Mouse (Mus musculus) neural tube, embryonic 15.5 days (tissue): ENCODE data around the gene C9. TPM values are rescaled to one million over a fixed set of nuclear protein-coding genes. Genes with fewer than 3 reads are reported as not detected.

Experiments
- ATAC-seq: fragments of 200-750 bp; cut with Nextera tagmentation; 2 replicates; pipeline ENCODE4 v1.8.0; 2017; ENCODE audit warnings: mild to moderate bottlenecking, moderate TSS enrichment, moderate library complexity; ENCODE audit not compliant: low FRiP score
- H3K27ac ChIP-seq: fragments of 300-500 bp; sonication (generic); replicated peaks from 2 replicates; pipeline ENCODE4 v1.5.1; 2015; ENCODE audit warnings: mild to moderate bottlenecking, inconsistent platforms
- H3K27me3 ChIP-seq: fragments of 300-500 bp; sonication (generic); replicated peaks from 2 replicates; pipeline ENCODE4 v1.6.1; 2015; ENCODE audit warnings: inconsistent platforms
- H3K36me3 ChIP-seq: fragments of 300-500 bp; sonication (generic); 2 replicates; pipeline ENCODE4 v1.6.1; 2015; ENCODE audit warnings: inconsistent platforms
- H3K4me1 ChIP-seq: fragments of 300-500 bp; sonication (generic); 2 replicates; pipeline ENCODE4 v1.6.1; 2015; ENCODE audit warnings: inconsistent platforms
- H3K4me2 ChIP-seq: fragments of 300-500 bp; sonication (generic); 2 replicates; pipeline ENCODE4 v1.6.1; 2015; ENCODE audit warnings: inconsistent platforms, mild to moderate bottlenecking, moderate library complexity
- H3K4me3 ChIP-seq: fragments of 300-500 bp; sonication (generic); replicated peaks from 2 replicates; pipeline ENCODE4 v1.5.1; 2015; ENCODE audit warnings: mild to moderate bottlenecking, inconsistent platforms
- H3K9ac ChIP-seq: fragments of 300-500 bp; sonication (generic); replicated peaks from 2 replicates; pipeline ENCODE4 v1.6.1; 2015; ENCODE audit warnings: mild to moderate bottlenecking, inconsistent platforms
- H3K9me3 ChIP-seq: fragments of 300-500 bp; sonication (generic); replicated peaks from 2 replicates; pipeline ENCODE4 v1.6.1; 2016; ENCODE audit warnings: inconsistent platforms
- WGBS: fragments of 180-500 bp; shearing (Covaris S2); methylation state at CpG from one replicate; pipeline ENCODE4 v1.1.7; 2015; ENCODE audit warnings: mixed read lengths; 5-methylcytosine and 5-hydroxymethylcytosine counted together
- polyA plus RNA-seq: library from polyadenylated mRNA; unstranded; fragments of >200 nt; fragmentation: Nextera tagmentation; extraction: Ambion mirVana; gene quantifications from 2 replicates; pipeline ENCODE4 v1.2.1, GENCODE M21; 2015

C9 gene
- 1.5 TPM in 1 of 2 replicates, not detected in the other for polyA plus RNA-seq

DNA sequence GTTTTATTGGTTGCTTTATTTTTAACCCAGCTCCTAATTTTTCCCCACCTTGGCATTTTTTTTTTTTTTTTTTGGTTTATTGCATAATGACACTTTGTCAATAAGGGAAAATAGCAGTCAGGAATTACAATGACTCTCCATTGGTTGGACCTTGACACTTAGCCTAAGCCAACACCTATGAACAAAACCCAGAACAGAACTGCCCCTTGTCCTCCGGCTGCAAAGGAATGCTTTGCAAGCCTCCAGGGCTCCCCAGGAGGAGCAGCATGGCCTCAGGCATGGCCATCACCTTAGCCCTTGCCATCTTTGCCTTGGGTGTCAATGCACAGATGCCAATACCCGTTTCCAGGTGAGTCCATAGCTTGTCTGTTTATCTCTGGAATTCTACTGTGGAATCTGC is at the start of gene C9:
TSS of gene C9 (plus strand) at position 193 of the 400 bp plus-strand sequence.
- Histone ChIP-seq H3K36me3 (no peaks in the 10 kb centered on the region), H3K4me2 (no peak within 1 kb of the TSS), H3K27ac (no peak within 1 kb of the TSS), H3K9me3 (no peaks in the 10 kb centered on the region), H3K27me3 (no peaks in the 10 kb centered on the region), H3K4me3 (no peak within 1 kb of the TSS), H3K9ac (no peak within 1 kb of the TSS), H3K4me1 (peaks cover 4% of the 10 kb centered on the region; the same call in 1 of the 2 replicates)
- WGBS = 85% methylated on average over 2 of the region's 2 CpGs
- no peak for ATAC-seq

- H3K36me3 ChIP-seq = no peaks in the 10 kb centered on the region
- H3K9ac ChIP-seq = no peak overlapping the region
- H3K27me3 ChIP-seq = no peaks in the 10 kb centered on the region
- no peaks in the 10 kb centered on the region for H3K9me3 ChIP-seq
- no peak for ATAC-seq
- H3K4me1 ChIP-seq = no peaks in the 10 kb centered on the region
- no peak overlapping the region for H3K4me3 ChIP-seq
- no peak overlapping the region for H3K4me2 ChIP-seq
- 95% methylated on average over 4 of the region's 4 CpGs for WGBS
- no peak overlapping the region for H3K27ac ChIP-seq
Observed at GRCm38 (mm10) chr15:6398211-6398610, 46.9 kb upstream of the C9 start.

- no peaks in the 10 kb centered on the region for H3K36me3 ChIP-seq
- H3K4me1 ChIP-seq = no peaks in the 10 kb centered on the region
- no peak for ATAC-seq
- no peak overlapping the region for H3K4me2 ChIP-seq
- H3K27me3 ChIP-seq = no peaks in the 10 kb centered on the region
- WGBS = 89% methylated on average over 6 of the region's 6 CpGs
- H3K27ac ChIP-seq = no peak overlapping the region
- no peaks in the 10 kb centered on the region for H3K9me3 ChIP-seq
- H3K4me3 ChIP-seq = no peak overlapping the region
- H3K9ac ChIP-seq = no peak overlapping the region
Observed at GRCm38 (mm10) chr15:6398881-6399280, 46.2 kb upstream of the C9 start.

- no peaks in the 10 kb centered on the region for H3K4me1 ChIP-seq
- H3K27ac ChIP-seq = no peak overlapping the region
- no peak overlapping the region for H3K4me2 ChIP-seq
- H3K4me3 ChIP-seq = no peak overlapping the region
- ATAC-seq = no peak
- no peaks in the 10 kb centered on the region for H3K36me3 ChIP-seq
- no peaks in the 10 kb centered on the region for H3K27me3 ChIP-seq
- H3K9ac ChIP-seq = no peak overlapping the region
- WGBS = 87% methylated on average over 8 of the region's 8 CpGs
- no peaks in the 10 kb centered on the region for H3K9me3 ChIP-seq
Observed at GRCm38 (mm10) chr15:6400115-6400514, 45.0 kb upstream of the C9 start.

GRCm38 (mm10) chr15:6402433-6402832 is 42.7 kb upstream of the C9 start:
- H3K36me3 ChIP-seq = no peaks in the 10 kb centered on the region
- H3K9me3 ChIP-seq = no peaks in the 10 kb centered on the region
- H3K4me1 ChIP-seq = no peaks in the 10 kb centered on the region
- no peak overlapping the region for H3K4me3 ChIP-seq
- H3K4me2 ChIP-seq = no peak overlapping the region
- H3K27me3 ChIP-seq = no peaks in the 10 kb centered on the region
- H3K27ac ChIP-seq = no peak overlapping the region
- ATAC-seq = 0 out of 2 replicates have a peak, but pooled peaks have one; percentile 28
- 69% methylated on average over 2 of the region's 2 CpGs for WGBS
- H3K9ac ChIP-seq = no peak overlapping the region

DNA sequence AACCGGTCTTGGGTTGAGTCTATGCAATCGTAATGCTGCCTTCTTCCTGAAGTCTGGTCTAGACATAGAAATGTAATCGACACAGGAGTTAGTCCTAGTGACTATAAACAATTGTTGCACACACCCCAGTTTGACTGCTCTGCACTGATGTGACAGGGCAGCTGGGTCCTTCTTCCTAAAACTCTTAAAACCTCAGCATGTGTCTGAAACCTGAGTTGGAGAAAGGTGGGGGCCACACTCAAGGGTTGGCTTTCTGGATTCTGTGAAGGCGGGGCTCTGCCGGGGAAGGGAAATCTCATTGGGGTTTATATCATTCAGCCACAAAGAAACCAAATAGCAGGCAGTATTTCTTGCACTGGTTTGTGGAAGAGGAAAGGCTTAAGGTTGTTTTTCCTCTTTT is 41.0 kb upstream of the C9 start:
- Histone ChIP-seq H3K4me2 (no peak overlapping the region), H3K9ac (no peak overlapping the region)
- WGBS = 83% methylated on average over 5 of the region's 5 CpGs

DNA sequence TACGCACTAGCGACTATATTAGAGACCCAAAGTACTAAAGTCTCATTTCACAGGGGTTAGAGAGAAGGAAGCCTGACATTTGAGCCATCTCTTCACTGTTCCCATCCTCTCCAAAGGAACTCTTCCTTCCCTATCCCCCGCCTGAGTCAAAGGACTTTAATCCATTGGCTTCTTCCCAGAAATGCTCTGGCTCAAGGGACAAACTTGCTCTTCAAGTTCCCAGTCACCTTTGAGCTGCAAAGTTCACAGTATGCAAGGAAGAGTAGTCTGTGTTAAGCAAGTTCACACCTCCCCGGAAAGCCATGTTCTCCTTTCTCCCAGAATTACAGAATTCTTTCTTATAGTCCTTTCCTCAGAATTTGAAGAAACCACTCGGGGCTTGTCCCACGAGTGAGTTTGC is 38.4 kb upstream of the C9 start:
- 91% methylated on average over 6 of the region's 6 CpGs for WGBS
- no peaks in the 10 kb centered on the region for H3K9me3 ChIP-seq
- no peaks in the 10 kb centered on the region for H3K27me3 ChIP-seq
- no peak overlapping the region for H3K4me3 ChIP-seq
- no peaks in the 10 kb centered on the region for H3K36me3 ChIP-seq
- H3K27ac ChIP-seq = no peak overlapping the region
- no peak overlapping the region for H3K9ac ChIP-seq
- no peak for ATAC-seq
- no peaks in the 10 kb centered on the region for H3K4me1 ChIP-seq
- no peak overlapping the region for H3K4me2 ChIP-seq

More for the DNA sequence above, 41.0 kb upstream of the C9 start:
- no peaks in the 10 kb centered on the region for H3K9me3 ChIP-seq
- no peaks in the 10 kb centered on the region for H3K4me1 ChIP-seq
- no peaks in the 10 kb centered on the region for H3K27me3 ChIP-seq
- no peak overlapping the region for H3K27ac ChIP-seq
- no peaks in the 10 kb centered on the region for H3K36me3 ChIP-seq
- ATAC-seq = no peak
- H3K4me3 ChIP-seq = no peak overlapping the region

DNA sequence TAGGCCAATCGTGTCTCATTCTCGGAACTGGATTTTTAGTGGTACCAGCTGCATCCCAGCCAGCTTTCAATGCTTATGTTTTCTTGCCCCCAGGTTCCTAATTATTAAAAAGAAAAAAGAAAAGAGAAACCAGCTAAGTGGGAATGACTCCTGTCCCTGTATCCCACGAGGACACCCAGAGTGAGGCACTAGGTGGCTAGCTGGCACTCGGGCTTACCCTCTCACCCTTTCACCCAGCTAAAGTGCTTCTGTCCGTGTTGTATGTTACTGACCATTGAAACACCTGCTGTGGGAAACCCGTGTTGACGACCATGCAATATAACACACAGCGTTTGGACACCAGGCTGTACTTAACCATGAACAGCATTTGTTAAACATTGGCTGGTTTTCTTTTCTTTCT is 36.1 kb upstream of the C9 start:
- Histone ChIP-seq H3K9ac (no peak overlapping the region), H3K27me3 (no peaks in the 10 kb centered on the region), H3K4me1 (no peaks in the 10 kb centered on the region), H3K4me3 (no peak overlapping the region), H3K9me3 (no peaks in the 10 kb centered on the region), H3K36me3 (no peaks in the 10 kb centered on the region), H3K27ac (no peak overlapping the region), H3K4me2 (no peak overlapping the region)
- ATAC-seq = no peak
- WGBS = 82% methylated on average over 8 of the region's 8 CpGs

DNA sequence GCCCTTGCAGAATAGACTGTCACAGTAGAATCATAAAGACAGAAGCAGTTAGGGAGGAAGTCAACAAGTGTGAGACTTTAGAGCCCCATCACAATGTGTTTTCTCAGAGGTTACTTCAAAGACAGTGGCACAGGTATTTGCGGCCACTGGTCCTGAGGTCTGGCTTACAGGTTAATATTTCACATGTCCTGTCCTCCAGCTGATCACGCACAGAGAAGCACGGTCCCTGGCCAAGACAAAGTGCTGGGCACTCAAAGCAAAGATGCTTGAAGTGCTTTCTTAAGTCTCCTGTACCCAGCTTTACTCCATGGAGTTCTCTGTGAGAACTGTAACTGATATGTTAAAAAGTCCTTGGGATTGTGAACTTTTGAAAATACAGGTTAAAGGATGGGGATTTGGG is 35.0 kb upstream of the C9 start:
- WGBS = 93% methylated on average over 3 of the region's 3 CpGs

GRCm38 (mm10) chr15:6411334-6411733 is 33.8 kb upstream of the C9 start:
- Histone ChIP-seq H3K36me3 (no peaks in the 10 kb centered on the region), H3K9ac (no peak overlapping the region), H3K4me1 (no peaks in the 10 kb centered on the region), H3K9me3 (no peaks in the 10 kb centered on the region), H3K27ac (no peak overlapping the region), H3K4me2 (no peak overlapping the region), H3K27me3 (no peaks in the 10 kb centered on the region), H3K4me3 (no peak overlapping the region)
- no peak for ATAC-seq
- WGBS = 91% methylated on average over 6 of the region's 6 CpGs

More for the DNA sequence above, 35.0 kb upstream of the C9 start:
- Histone ChIP-seq H3K9ac (no peak overlapping the region), H3K36me3 (no peaks in the 10 kb centered on the region), H3K27me3 (no peaks in the 10 kb centered on the region), H3K4me1 (no peaks in the 10 kb centered on the region), H3K4me3 (no peak overlapping the region), H3K9me3 (no peaks in the 10 kb centered on the region), H3K27ac (no peak overlapping the region), H3K4me2 (no peak overlapping the region)
- ATAC-seq = no peak

DNA sequence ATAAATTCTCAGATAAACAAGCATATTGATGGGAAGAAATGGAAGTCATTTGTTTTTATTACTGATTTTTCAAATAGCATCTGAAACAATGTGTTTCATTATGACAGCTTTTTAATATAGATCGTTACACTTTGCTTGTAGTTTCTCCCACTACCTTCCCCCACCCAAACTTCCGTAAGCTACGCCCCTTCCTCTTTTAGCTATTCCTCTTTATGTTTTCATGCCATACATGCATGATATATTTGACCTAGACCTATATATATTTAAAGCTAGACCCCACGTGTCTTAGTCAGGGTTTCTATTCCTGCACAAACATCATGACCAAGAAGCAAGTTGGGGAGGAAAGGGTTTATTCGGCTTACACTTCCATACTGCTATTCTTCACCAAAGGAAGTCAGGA is 29.8 kb upstream of the C9 start:
- Histone ChIP-seq H3K9ac (no peak overlapping the region), H3K27me3 (no peaks in the 10 kb centered on the region), H3K27ac (no peak overlapping the region), H3K4me1 (no peaks in the 10 kb centered on the region), H3K9me3 (no peaks in the 10 kb centered on the region), H3K4me2 (no peak overlapping the region), H3K4me3 (no peak overlapping the region), H3K36me3 (no peaks in the 10 kb centered on the region)
- ATAC-seq = no peak
- WGBS = 92% methylated on average over 5 of the region's 5 CpGs

DNA sequence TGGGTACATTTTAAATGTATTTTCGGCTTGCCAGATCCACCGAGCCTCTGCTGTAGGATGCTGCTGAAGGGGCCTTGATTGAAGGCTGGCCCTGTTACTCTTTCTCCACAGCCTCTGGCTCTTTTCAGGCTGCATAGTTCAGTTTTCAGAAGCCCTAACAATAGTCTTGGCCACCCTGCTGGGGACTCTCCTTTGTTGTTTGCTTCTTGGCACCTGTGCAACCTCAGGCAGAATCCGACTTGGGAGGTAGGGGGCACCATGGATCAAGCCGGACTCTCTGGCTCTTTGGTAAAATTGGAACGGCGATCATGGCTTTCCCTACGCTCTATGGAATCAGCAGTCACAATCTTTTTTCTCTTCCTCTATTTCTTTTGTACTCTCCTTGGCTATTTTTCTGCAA is 13.3 kb upstream of the C9 start:
- H3K36me3 ChIP-seq = no peaks in the 10 kb centered on the region
- WGBS = 55% methylated on average over 7 of the region's 7 CpGs
- no peak overlapping the region for H3K4me3 ChIP-seq
- peak; percentile 59 for ATAC-seq
- no peak overlapping the region for H3K9ac ChIP-seq
- H3K9me3 ChIP-seq = no peaks in the 10 kb centered on the region
- no peaks in the 10 kb centered on the region for H3K27me3 ChIP-seq
- H3K4me1 ChIP-seq = no peaks in the 10 kb centered on the region
- H3K27ac ChIP-seq = no peak overlapping the region
- no peak overlapping the region for H3K4me2 ChIP-seq

GRCm38 (mm10) chr15:6432411-6432810 is 12.7 kb upstream of the C9 start:
- ATAC-seq = peak; percentile 78

More at GRCm38 (mm10) chr15:6432411-6432810, 12.7 kb upstream of the C9 start:
- Histone ChIP-seq H3K27me3 (no peaks in the 10 kb centered on the region), H3K9me3 (no peaks in the 10 kb centered on the region), H3K4me3 (no peak overlapping the region), H3K9ac (no peak overlapping the region), H3K4me2 (no peak overlapping the region), H3K4me1 (no peaks in the 10 kb centered on the region), H3K27ac (no peak overlapping the region), H3K36me3 (no peaks in the 10 kb centered on the region)
- 74% methylated on average over 7 of the region's 7 CpGs for WGBS
